Mouse (Mus musculus): ENCODE measurements around the gene Olfr780.
"Not testable (repeated sequence)": the region's sequence is repeated elsewhere in the genome, so short reads cannot be mapped to it uniquely, and the experiment has no call there.

Olfr780 gene

GRCm38 (mm10) chr10:129317817-129318216 is at the start of gene Olfr780:
Gene Olfr780, plus strand, starts transcription at chr10:129318117.
- no peak for DNase-seq (ENCODE audit: low spot score)

- no peak for DNase-seq (ENCODE audit: low spot score)
Measured at GRCm38 (mm10) chr10:129271081-129271535, 46.8 kb upstream of the Olfr780 start, which contains the start of gene Olfr777. Gene Olfr777, minus strand, starts transcription at chr10:129271485.

DNA sequence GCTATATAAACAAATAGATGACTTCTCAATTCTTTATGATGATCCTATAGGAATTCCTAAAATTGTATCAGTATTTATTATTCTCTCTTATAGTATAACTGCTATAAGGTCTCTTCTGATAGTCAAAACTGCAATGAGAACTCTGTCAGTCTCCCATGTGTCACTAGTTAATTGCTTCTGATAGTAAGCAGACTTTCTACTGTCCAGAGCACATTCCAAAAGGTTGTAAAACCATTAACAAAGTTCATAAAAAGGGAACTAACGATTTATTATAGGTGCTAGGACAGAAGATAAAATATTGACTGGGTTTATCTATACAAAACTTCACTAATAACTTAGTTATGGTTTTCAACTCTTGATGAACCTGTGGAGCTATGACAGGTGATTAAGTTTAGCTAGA is 4.9 kb upstream of the Olfr780 start:
- DNase-seq (ENCODE audit: low spot score), result not testable (repeated sequence)

DNA sequence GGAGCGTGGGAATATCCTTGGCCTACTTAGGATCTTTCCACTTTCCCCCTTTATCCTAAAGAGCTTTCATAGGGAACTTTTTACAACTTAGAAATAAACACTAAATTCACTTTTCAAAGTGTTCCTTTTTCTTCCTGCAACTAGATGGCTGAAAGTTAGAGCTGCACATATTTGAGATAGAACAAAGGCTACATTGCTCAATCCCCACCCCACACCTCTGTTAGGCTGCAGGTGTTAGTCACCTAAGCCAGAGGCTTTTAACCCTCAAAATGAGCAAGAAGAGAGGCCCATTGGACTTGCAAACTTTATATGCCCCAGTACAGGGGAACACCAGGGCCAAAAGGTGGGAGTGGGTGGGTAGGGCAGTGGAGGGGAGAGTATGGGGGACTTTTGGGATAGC is 4.4 kb upstream of the Olfr780 start:
- DNase-seq (ENCODE audit: low spot score), result not testable (repeated sequence)

- DNase-seq (ENCODE audit: low spot score), result no peak
Measured at GRCm38 (mm10) chr10:129328554-129328953, 10.6 kb downstream of the Olfr780 start, which contains the start of gene Olfr781. Gene Olfr781, plus strand, starts transcription at chr10:129328854.

GRCm38 (mm10) chr10:129348550-129348949 is 30.6 kb downstream of the Olfr780 start, which contains the start of gene Olfr782:
Gene Olfr782, plus strand, starts transcription at chr10:129348850.
- DNase-seq (ENCODE audit: low spot score), result no peak

DNA sequence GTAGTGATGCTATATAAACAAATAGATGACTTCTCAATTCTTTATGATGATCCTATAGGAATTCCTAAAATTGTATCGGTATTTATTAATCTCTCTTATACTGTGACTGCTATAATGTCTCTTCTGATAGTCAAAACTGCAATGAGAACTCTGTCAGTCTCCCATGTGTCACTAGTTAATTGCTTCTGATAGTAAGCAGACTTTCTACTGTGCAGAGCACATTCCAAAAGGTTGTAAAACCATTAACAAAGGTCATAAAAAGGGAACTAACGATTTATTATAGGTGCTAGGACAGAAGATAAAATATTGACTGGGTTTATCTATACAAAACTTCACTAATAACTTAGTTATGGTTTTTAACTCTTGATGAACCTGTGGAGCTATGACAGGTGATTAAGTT is 34.6 kb downstream of the Olfr780 start:
- DNase-seq (ENCODE audit: low spot score), result not testable (repeated sequence)

GRCm38 (mm10) chr10:129356496-129356895 is 38.6 kb downstream of the Olfr780 start:
- not testable (repeated sequence) for DNase-seq (ENCODE audit: low spot score)

DNA sequence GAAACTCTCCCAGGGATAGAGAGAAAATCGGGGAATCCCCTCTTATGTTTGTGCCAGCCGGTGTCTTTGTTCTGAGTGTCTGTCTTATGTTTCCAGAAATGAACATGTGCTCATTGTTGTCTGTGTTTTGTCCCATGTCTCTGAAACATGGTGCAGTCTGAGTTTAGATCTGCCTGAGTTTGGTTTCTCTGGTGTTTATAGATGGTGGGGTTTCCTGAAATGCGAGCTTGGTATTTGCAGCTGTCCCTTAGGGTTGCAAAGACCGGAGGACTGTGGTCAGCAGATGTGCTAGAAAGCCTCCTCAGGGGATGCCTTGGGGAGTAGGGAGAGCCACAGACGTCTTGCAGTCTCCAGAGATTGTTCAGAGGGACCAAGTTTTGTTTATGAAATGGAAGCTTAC is 39.4 kb downstream of the Olfr780 start:
- DNase-seq (ENCODE audit: low spot score), result no peak

All from T-cell, adult 2 months (primary cell).